Mouse (Mus musculus): Measurements from ENCODE around the gene Ryr1.

DNA sequence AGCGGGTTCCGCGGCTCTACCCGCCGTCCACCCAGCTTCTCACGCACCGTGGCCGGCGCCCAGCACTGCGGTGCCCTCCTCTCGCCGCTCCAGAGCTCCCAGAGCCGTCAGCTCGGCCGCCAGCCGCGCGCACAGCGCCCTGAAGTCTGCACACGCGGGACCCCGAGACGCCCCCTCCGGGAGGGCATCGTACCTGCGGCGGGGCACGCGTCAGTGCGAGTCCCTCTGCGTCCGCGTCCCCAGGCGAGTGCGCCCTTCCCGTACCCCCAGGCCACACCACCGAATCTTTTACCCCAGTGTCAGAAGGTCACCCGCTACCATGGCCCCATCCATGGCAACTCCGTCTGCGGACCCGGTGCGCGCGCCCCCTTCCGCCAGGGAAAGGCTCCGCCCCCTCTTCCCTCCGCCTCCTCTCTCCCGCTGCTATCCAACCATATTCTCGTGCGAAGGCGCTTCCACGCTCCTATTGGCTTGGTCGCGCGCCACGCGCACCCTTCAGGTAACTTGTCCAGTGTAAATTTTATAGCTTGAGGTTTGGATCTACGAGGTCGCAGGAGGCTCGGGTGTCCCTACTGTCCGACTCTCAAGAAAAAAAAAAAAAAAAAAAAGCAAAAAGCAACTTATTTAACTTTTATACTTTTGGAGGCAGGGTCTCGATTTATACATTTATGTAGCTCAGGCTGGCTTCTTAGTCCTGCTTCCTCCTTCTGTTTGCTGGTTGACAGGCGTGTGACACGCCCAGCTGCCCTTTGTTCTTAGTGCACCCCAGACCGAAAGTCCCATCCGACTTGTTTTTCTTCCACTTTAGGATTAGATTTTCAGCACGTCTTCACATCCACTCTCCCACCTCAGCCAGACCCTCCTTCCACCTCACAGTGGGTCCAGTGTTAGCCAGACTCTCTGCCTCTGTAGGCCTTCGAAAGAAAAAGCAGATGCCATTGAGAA lies 31.1 kb upstream of the Ryr1 start, which contains the start of gene Fam98c:
- TF ChIP-seq CTCF (IDR thresholded peaks at IDR 0.05) (peak; percentile 58), EP300 (IDR thresholded peaks at IDR 0.05) (no peak)

All from lung, postnatal 0 days (tissue).